Mouse (Mus musculus) lung, postnatal 10 days (tissue): ENCODE measurements at regions not wholly inside any gene's neighbourhood (a gene's known extent, or its start where the extent isn't known, plus 50 kb on each side); places are given as distances from the start of the nearest gene placed in this dataset.

Experiments
- DNase-seq: peaks from one replicate; pipeline ENCODE4 v3.0.0; 2021

DNA sequence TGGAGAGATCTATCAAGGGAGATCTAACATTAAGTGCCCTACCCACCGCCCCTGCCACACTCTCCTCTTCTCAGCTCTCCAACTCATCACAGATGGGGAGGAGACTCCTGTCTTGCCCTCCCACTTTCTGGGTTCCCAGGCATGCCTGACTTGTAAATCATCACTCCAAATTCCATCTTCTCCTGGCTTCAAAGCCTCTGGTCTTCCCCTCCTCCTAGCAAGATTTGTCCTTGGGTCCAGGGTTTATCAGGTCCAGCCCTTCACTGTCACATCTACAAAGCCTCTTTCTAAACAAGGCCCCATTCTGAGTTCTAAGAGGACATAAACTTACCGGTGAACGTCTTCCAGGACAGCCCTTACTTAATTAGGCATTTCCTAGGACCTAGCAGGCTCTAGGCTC is 73.3 kb upstream of the Col5a1 start:
- no peak for DNase-seq

GRCm38 (mm10) chr2:27813370-27813769 is 72.9 kb upstream of the Col5a1 start:
- peak; percentile 85 for DNase-seq

- DNase-seq, result peak; percentile 65
Measured at GRCm38 (mm10) chr2:27818656-27819055, 67.6 kb upstream of the Col5a1 start.

DNA sequence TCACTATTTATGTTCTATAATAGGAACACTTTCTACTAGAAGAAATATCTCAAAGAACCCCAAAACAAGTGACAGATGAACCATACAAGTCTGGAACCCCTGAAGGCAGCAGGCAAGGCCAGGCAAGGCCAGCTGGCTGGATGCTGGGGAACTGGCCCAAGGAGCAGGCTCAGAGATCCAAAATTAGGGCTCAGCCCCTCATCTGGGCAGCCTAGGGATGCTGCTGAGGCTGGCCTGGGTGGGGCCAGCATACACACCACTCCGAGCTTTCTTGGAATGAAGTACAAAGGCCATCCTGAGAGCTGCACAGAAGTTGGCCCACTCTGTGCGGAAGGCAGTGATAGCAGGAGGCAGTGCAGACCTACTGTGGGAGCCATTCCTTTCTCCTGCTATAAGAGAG is 59.4 kb upstream of the Col5a1 start:
- DNase-seq, result no peak

DNA sequence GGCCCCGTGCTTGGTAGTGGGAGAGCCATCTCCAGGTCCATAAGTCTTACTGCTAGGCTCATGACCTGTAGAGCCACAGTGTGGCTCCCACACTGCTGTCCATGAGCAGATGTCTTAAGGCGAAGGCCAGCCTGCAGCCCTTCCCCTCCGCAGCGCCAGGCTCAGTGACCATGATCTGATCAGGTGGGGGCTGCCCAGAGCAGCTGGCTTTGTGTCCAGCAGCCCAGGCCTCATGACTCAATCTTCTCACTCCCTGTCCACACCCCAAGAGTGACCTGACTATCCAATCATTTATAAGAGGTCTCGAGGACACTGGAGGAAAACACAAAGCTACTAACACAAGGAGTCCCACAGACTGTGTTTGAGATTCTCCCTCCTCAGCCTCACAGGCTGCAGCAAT is 58.6 kb upstream of the Col5a1 start:
- no peak for DNase-seq

GRCm38 (mm10) chr2:27828237-27828636 is 58.0 kb upstream of the Col5a1 start:
- no peak for DNase-seq

DNA sequence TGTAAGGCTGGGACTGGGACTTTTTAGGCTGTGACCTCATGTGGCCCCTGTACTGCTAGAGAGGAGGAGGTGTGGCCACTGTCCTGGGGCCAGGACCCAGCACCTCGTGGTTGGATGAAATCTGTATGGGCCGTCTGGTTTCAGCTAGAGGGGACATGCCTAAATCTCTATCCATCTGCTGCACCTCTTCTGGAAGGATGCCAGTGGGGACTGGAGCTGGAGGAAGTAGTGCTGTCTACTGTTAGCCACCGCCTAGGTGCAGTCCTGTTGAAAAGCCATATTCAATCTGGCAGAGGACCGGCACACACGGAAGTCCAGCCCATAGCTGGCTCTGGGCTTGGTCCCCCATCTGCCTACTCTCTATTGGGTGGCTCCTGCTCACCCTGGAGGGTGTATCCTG is 56.7 kb upstream of the Col5a1 start:
- no peak for DNase-seq

- no peak for DNase-seq
Measured at GRCm38 (mm10) chr2:27834971-27835370, 51.3 kb upstream of the Col5a1 start.

- DNase-seq, result peak; percentile 86
Measured at GRCm38 (mm10) chr2:27835758-27836460, 50.3 kb upstream of the Col5a1 start.
